Mouse (Mus musculus): ENCODE data around the gene Mtor. TPM values are rescaled to one million over a fixed set of nuclear protein-coding genes. Genes with fewer than 3 reads are reported as not detected.

The Mtor gene
- polyA plus RNA-seq, 1 experiment, result not detected

DNA sequence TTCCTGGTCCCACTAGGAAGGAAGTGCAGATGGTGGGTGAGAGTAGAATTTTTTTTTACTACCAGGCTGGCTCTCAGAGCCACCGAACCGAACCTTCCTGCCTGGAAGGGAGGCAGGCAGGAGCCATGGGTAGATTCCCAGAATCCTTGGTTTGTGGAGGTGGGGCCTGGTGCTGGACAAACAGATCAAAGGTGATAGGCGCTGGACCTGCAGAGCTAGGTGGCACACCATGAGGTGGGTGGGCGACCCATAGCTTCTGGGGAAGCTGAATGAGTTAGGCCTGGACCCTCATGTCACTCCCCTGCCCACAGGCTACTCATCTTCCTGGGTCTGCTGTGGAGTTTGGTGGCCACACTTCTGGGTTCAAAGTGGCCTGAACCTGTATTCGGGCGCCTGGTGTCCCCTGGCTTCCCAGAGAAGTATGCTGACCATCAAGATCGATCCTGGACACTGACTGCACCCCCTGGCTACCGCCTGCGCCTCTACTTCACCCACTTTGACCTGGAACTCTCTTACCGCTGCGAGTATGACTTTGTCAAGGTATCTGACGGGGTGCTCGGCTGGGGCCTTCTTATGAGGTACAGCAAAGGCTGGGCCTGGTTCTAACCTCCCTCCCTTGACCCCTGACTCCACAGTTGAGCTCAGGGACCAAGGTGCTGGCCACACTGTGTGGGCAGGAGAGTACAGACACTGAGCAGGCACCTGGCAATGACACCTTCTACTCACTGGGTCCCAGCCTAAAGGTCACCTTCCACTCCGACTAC, 154.1 kb downstream of the Mtor start, which contains the start of gene Masp2:
Masp2 (plus strand) TSS at position 198 of the 764 bp plus-strand sequence.
- Histone ChIP-seq H3K27ac (ENCODE audit: insufficient read depth, low read depth, low read length) (no peak within 1 kb of the TSS), H3K4me3 (ENCODE audit: insufficient read depth, low read depth, low read length) (no peak within 1 kb of the TSS), H3K4me1 (ENCODE audit: control insufficient read depth, insufficient read depth, low read length) (peaks cover 23% of the 10 kb centered on the region)
- TF ChIP-seq CTCF (IDR thresholded peaks at IDR 0.05; ENCODE audit: insufficient read depth, low read depth, low read length) (no peak), POLR2A (IDR thresholded peaks at IDR 0.05; ENCODE audit: insufficient read depth, low read depth, low read length) (no peak)
- 89% methylated on average over 14 of the region's 14 CpGs for WGBS

DNA sequence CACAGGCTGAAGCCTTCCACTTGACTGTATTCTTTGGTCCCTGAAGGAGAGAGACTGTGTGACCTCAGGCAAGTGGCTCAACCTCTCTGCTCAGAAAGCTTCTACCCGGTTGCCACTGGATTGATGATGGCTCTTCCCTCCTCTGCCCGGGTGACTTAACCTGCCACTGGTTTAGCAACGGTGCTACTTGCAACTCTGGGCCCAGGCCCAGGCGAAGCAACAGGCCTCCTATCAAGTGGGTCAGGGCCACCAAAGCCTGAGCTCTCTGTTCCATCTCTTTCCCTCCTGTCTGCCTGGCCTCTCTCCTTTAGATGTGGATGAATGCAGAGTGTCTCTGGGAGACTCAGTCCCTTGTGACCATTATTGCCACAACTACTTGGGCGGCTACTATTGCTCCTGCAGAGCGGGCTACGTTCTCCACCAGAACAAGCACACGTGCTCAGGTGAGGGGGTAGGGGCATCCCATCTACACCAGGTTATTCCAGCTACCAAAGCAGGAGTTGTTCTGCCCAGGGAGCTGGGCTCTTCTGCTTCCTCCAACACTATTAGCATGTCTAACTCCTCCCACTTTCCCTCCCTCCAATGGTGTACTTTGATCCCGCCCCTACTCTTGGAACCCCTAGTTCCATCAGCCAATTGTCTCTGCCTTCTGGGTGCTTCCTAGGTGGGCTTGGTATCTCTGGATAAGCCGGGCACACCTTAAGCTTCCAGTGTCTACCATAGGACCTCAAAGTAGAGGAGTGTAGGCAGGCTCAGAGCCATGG, 155.1 kb downstream of the Mtor start:
- no peak overlapping the region for H3K4me3 ChIP-seq (ENCODE audit: insufficient read depth, low read depth, low read length)
- H3K27ac ChIP-seq (ENCODE audit: insufficient read depth, low read depth, low read length), result peak overlapping the region; percentile 67
- TF ChIP-seq CTCF (IDR thresholded peaks at IDR 0.05; ENCODE audit: insufficient read depth, low read depth, low read length), result no peak
- TF ChIP-seq POLR2A (IDR thresholded peaks at IDR 0.05; ENCODE audit: insufficient read depth, low read depth, low read length), result no peak
- H3K4me1 ChIP-seq (ENCODE audit: control insufficient read depth, insufficient read depth, low read length), result peaks cover 23% of the 10 kb centered on the region
- WGBS, result 67% methylated on average over 10 of the region's 10 CpGs

DNA sequence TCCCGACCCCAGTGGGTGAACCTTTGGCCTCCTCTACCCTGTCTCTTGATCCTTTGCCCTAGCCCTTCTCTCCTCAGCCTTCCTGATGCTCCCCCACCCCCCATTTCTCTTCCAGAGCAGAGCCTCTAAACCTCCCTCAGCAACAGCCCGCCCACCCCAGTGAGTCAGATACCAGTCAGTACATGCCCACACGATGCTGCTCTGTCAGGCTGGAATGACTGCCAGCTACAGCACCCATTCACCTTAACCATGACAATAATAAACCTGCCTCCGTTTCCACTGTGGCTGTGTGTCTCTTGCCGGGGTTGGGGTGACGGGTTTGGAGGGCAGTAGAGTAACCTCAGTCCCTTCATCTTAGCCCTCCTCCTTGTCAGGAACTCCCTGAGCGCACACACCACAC, 155.7 kb downstream of the Mtor start:
- peaks cover 23% of the 10 kb centered on the region for H3K4me1 ChIP-seq (ENCODE audit: control insufficient read depth, insufficient read depth, low read length)
- 52% methylated on average over 7 of the region's 7 CpGs for WGBS

DNA sequence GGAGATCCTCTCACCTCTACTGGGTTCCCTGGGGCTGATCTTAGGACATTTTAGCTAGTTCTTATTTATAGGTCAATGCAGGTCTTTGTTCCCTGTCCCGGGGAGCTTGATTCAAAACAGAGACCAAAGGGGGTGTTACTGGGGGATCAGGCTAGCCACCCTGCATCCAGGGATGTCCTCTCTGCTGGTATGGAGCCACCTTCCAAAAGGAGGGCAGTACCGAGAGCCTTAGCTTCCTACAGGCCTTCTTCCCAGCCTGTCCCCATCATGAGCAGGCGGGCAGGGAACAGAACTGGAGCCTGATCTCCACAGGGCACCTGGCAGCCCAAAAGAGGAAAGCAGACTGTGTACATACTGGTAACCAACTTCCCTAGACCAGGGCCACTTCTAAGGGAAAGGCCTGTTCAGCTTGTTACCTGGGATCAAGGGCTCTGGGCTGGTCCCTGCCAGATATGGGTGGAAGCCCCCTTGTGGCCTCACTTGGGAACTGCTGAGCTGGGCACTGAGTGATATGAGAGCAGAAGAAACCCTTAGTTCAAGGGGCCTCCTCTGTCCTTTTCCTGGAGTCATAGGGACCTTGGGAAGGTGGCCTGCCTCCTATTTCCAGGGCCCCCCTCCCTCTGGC, 156.2 kb downstream of the Mtor start:
- TF ChIP-seq POLR2A (IDR thresholded peaks at IDR 0.05; ENCODE audit: insufficient read depth, low read depth, low read length) (no peak), CTCF (IDR thresholded peaks at IDR 0.05; ENCODE audit: insufficient read depth, low read depth, low read length) (peak; percentile 68)
- H3K27ac ChIP-seq (ENCODE audit: insufficient read depth, low read depth, low read length), result peak overlapping the region; percentile 54
- peaks cover 23% of the 10 kb centered on the region for H3K4me1 ChIP-seq (ENCODE audit: control insufficient read depth, insufficient read depth, low read length)
- WGBS, result 77% methylated on average over 3 of the region's 3 CpGs
- no peak overlapping the region for H3K4me3 ChIP-seq (ENCODE audit: insufficient read depth, low read depth, low read length)

More for the DNA sequence above, 155.7 kb downstream of the Mtor start:
- Histone ChIP-seq H3K27ac (ENCODE audit: insufficient read depth, low read depth, low read length) (peak overlapping the region; percentile 67), H3K4me3 (ENCODE audit: insufficient read depth, low read depth, low read length) (no peak overlapping the region)
- TF ChIP-seq POLR2A (IDR thresholded peaks at IDR 0.05; ENCODE audit: insufficient read depth, low read depth, low read length) (no peak), CTCF (IDR thresholded peaks at IDR 0.05; ENCODE audit: insufficient read depth, low read depth, low read length) (no peak)

Other genes with a start within 250 kb of the Mtor start
- not detected in 2 replicates for gene Disp3, start 160.6 kb upstream of the Mtor start, polyA plus RNA-seq (2012; ENCODE audit: insufficient read depth, insufficient read length, low replicate concordance, missing spikeins)
- gene Ubiad1, start 3.8 kb upstream of the Mtor start, polyA plus RNA-seq (2012; ENCODE audit: insufficient read depth, insufficient read length, low replicate concordance, missing spikeins), result not detected in 2 replicates
- not detected in 2 replicates for gene Angptl7, start 51.8 kb downstream of the Mtor start, polyA plus RNA-seq (2012; ENCODE audit: insufficient read depth, insufficient read length, low replicate concordance, missing spikeins)
- gene Exosc10, start 109.8 kb downstream of the Mtor start, polyA plus RNA-seq (2012; ENCODE audit: insufficient read depth, insufficient read length, low replicate concordance, missing spikeins), result not detected in 2 replicates
- gene Srm, start 142.9 kb downstream of the Mtor start, polyA plus RNA-seq (2012; ENCODE audit: insufficient read depth, insufficient read length, low replicate concordance, missing spikeins), result not detected in 2 replicates
- not detected in 2 replicates for gene Masp2, start 153.9 kb downstream of the Mtor start, polyA plus RNA-seq (2012; ENCODE audit: insufficient read depth, insufficient read length, low replicate concordance, missing spikeins)
- gene Tardbp, start 178.4 kb downstream of the Mtor start, polyA plus RNA-seq (2012; ENCODE audit: insufficient read depth, insufficient read length, low replicate concordance, missing spikeins), result 433 and 939 TPM in 2 replicates
- not detected in 2 replicates for gene Gm572, start 194.7 kb downstream of the Mtor start, polyA plus RNA-seq (2012; ENCODE audit: insufficient read depth, insufficient read length, low replicate concordance, missing spikeins)

Data from olfactory bulb, adult 2 months (tissue).